Mouse (Mus musculus) intestine, embryonic 16.5 days (tissue): ENCODE measurements around the gene Vps26b. TPM values are rescaled to one million over a fixed set of nuclear protein-coding genes. Genes with fewer than 3 reads are reported as not detected.
A peak's percentile ranks its signal among the peaks of the same experiment; 100 is the strongest.

Experiments used
- ATAC-seq: fragments of 200-750 bp; cut with Nextera tagmentation; 2 replicates; pipeline ENCODE4 v1.8.0; 2017; ENCODE audit warnings: moderate TSS enrichment, moderate library complexity
- H3K27ac ChIP-seq: fragments of 300-500 bp; sonication (generic); 2 replicates; pipeline ENCODE4 v1.5.1; 2014; ENCODE audit warnings: mild to moderate bottlenecking, low read length
- H3K27me3 ChIP-seq: fragments of 300-500 bp; sonication (generic); replicated peaks from 2 replicates; pipeline ENCODE4 v1.6.1; 2014; ENCODE audit warnings: low read length, control low read depth, mixed read lengths; ENCODE audit not compliant: control insufficient read depth, insufficient read depth
- H3K36me3 ChIP-seq: fragments of 300-500 bp; sonication (generic); 2 replicates; pipeline ENCODE4 v1.6.1; 2014; ENCODE audit warnings: low read length, control low read depth; ENCODE audit not compliant: control insufficient read depth, insufficient read depth
- H3K4me1 ChIP-seq: fragments of 300-500 bp; sonication (generic); 2 replicates; pipeline ENCODE4 v1.6.1; 2014; ENCODE audit warnings: low read length, control low read depth, mixed read lengths; ENCODE audit not compliant: control insufficient read depth, insufficient read depth
- H3K4me2 ChIP-seq: fragments of 300-500 bp; sonication (generic); 2 replicates; pipeline ENCODE4 v1.6.1; 2014; ENCODE audit warnings: low read depth, low read length, control low read depth
- H3K4me3 ChIP-seq: fragments of 300-500 bp; sonication (generic); 2 replicates; pipeline ENCODE4 v1.5.1; 2014; ENCODE audit warnings: mild to moderate bottlenecking, low read length
- H3K9ac ChIP-seq: fragments of 300-500 bp; sonication (generic); 2 replicates; pipeline ENCODE4 v1.6.1; 2014; ENCODE audit warnings: low read depth, low read length
- H3K9me3 ChIP-seq: fragments of 300-500 bp; sonication (generic); 2 replicates; pipeline ENCODE4 v1.6.1; 2016; ENCODE audit warnings: low read length, control low read depth; ENCODE audit not compliant: control insufficient read depth
- WGBS: fragments of 180-500 bp; shearing (Covaris S2); extraction: QIAGEN DNeasy Blood & Tissue Kit; methylation state at CpG from one replicate; pipeline ENCODE4 v1.1.7; 2014; 5-methylcytosine and 5-hydroxymethylcytosine counted together
- polyA plus RNA-seq: library from polyadenylated mRNA; unstranded; fragments of >200 nt; fragmentation: Nextera tagmentation; extraction: Ambion mirVana; gene quantifications from 2 replicates; pipeline ENCODE4 v1.2.1, GENCODE M21; 2015

Gene Vps26b
- polyA plus RNA-seq, 1 experiment from 2014 or later = 26.7 TPM

- WGBS = 64% methylated on average over 1 of the region's 1 CpGs
- H3K27me3 ChIP-seq = no peaks in the 10 kb centered on the region
- ATAC-seq = no peak
- H3K27ac ChIP-seq = no peak overlapping the region
- no peak overlapping the region for H3K4me2 ChIP-seq
- no peaks in the 10 kb centered on the region for H3K9me3 ChIP-seq
- peaks cover 2% of the 10 kb centered on the region; the same call in 1 of the 2 replicates for H3K36me3 ChIP-seq
- H3K9ac ChIP-seq = no peak overlapping the region
- H3K4me3 ChIP-seq = no peak overlapping the region
- H3K4me1 ChIP-seq = peaks cover 27% of the 10 kb centered on the region
Observed at GRCm38 (mm10) chr9:27026708-27027107, 3.2 kb downstream of the Vps26b start.

DNA sequence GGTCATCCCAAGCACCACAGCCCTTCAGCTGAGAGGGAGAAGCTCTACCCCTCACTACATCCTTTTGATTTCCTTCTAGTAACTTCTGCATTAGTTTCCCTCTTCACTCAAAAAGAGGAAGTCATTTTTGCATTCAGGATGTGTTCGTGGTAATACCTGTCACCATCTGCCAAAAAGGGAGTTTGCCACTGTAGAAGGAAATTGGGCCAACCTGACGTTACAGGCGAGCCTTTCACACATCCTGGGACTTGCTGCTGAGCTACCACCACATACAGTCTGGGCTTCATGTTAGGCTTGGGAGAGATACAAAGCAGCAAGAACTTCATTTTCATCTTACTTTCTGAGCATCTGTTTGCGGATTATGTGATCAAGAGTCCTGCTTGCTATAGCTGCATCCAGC, 6.2 kb downstream of the Vps26b start:
- WGBS = 85% methylated on average over 4 of the region's 4 CpGs
- Histone ChIP-seq H3K4me2 (no peak overlapping the region), H3K4me1 (peaks cover 18% of the 10 kb centered on the region), H3K9ac (no peak overlapping the region), H3K9me3 (no peaks in the 10 kb centered on the region), H3K4me3 (no peak overlapping the region), H3K36me3 (peaks cover 6% of the 10 kb centered on the region; the same call in 1 of the 2 replicates), H3K27ac (no peak overlapping the region), H3K27me3 (no peaks in the 10 kb centered on the region)
- no peak for ATAC-seq

- peaks cover 22% of the 10 kb centered on the region for H3K36me3 ChIP-seq
- WGBS = 93% methylated on average over 10 of the region's 10 CpGs
Observed at GRCm38 (mm10) chr9:27018961-27019360, 10.9 kb downstream of the Vps26b start.

DNA sequence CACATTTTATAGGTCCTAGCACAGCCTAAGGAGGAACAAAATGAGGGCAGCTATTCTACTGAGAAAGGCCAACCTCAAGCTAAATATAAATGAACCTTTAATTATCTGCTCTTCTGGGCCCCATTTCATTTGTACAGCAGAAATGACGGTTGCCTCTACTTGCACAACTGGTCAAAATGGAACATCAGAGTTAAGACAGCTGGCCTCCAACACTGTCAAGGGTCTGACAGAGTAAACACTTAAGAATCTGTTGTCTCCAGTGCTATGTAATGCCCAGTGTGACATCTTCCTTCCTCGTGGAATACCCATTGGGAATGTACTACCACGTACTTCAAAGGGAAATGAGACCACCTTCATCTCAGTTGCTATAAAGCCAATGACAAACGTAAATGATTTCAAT, 18.3 kb downstream of the Vps26b start:
- no peak overlapping the region for H3K27ac ChIP-seq
- H3K4me2 ChIP-seq = no peak overlapping the region
- H3K27me3 ChIP-seq = no peaks in the 10 kb centered on the region
- WGBS = 85% methylated on average over 4 of the region's 4 CpGs
- no peak for ATAC-seq
- H3K4me3 ChIP-seq = no peak overlapping the region
- no peak overlapping the region for H3K9ac ChIP-seq
- peaks cover 33% of the 10 kb centered on the region for H3K36me3 ChIP-seq
- no peaks in the 10 kb centered on the region for H3K4me1 ChIP-seq
- no peaks in the 10 kb centered on the region for H3K9me3 ChIP-seq

More at GRCm38 (mm10) chr9:27018961-27019360, 10.9 kb downstream of the Vps26b start:
- Histone ChIP-seq H3K9me3 (no peaks in the 10 kb centered on the region), H3K27ac (no peak overlapping the region), H3K4me3 (no peak overlapping the region), H3K27me3 (no peaks in the 10 kb centered on the region), H3K9ac (no peak overlapping the region), H3K4me1 (no peaks in the 10 kb centered on the region), H3K4me2 (no peak overlapping the region)
- no peak for ATAC-seq

GRCm38 (mm10) chr9:27009231-27009630, 20.6 kb downstream of the Vps26b start:
- no peaks in the 10 kb centered on the region for H3K4me1 ChIP-seq

GRCm38 (mm10) chr9:27006866-27007265, 23.0 kb downstream of the Vps26b start:
- Histone ChIP-seq H3K4me3 (no peak overlapping the region), H3K9me3 (no peaks in the 10 kb centered on the region), H3K36me3 (peaks cover 21% of the 10 kb centered on the region), H3K9ac (no peak overlapping the region), H3K27ac (no peak overlapping the region), H3K27me3 (no peaks in the 10 kb centered on the region), H3K4me1 (no peaks in the 10 kb centered on the region), H3K4me2 (no peak overlapping the region)
- ATAC-seq = no peak
- 88% methylated on average over 5 of the region's 5 CpGs for WGBS

More at GRCm38 (mm10) chr9:27009231-27009630, 20.6 kb downstream of the Vps26b start:
- Histone ChIP-seq H3K4me3 (no peak overlapping the region), H3K27ac (no peak overlapping the region), H3K9ac (no peak overlapping the region), H3K9me3 (no peaks in the 10 kb centered on the region), H3K27me3 (no peaks in the 10 kb centered on the region), H3K36me3 (peaks cover 21% of the 10 kb centered on the region), H3K4me2 (no peak overlapping the region)
- ATAC-seq = no peak
- 81% methylated on average over 5 of the region's 5 CpGs for WGBS

DNA sequence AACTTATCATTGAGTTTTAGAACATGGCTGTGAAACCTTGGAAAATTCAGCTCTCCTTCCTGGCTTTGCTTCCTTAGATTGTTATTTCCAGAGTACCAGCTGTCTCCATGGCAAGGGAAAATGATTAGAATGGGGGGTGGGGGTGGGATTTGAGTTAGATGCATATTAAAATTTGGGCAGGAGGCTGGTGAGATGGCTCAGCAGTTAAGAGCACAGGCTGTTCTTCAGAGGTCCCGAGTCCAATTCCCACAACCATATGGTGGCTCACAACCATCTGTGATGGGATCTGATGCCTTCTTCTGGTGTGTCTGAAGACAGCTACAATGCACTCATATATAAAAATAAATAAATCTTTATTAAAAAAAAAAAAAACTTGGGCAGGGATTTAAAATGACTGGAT, 23.9 kb downstream of the Vps26b start:
- Histone ChIP-seq H3K27me3 (no peaks in the 10 kb centered on the region), H3K36me3 (peaks cover 21% of the 10 kb centered on the region), H3K27ac (no peak overlapping the region), H3K4me3 (no peak overlapping the region), H3K9ac (no peak overlapping the region), H3K9me3 (no peaks in the 10 kb centered on the region), H3K4me2 (no peak overlapping the region), H3K4me1 (peaks cover 4% of the 10 kb centered on the region; the same call in 1 of the 2 replicates)
- 87% methylated on average over 1 of the region's 1 CpGs for WGBS
- ATAC-seq = no peak

DNA sequence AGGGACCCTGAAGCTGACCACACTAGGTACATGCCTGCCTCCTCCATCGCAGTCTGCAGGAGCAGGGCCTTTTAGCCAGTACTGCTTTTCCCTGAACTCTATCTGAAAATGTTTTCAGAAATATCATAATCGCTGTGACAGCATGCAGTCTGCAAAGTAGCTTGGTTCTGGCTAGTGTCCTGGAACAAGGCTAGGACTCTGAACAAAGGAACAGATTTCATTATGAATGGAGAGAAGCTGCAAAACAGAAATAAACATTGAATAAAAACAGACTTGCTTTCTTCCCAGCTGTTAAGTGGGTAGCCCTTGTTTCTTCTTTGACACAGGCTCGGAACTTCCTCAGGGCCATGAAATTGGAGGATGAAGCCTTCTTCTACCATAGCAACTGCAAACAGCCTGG, 24.6 kb downstream of the Vps26b start:
- H3K9me3 ChIP-seq = no peaks in the 10 kb centered on the region
- 84% methylated on average over 3 of the region's 3 CpGs for WGBS
- H3K9ac ChIP-seq = no peak overlapping the region
- no peak overlapping the region for H3K27ac ChIP-seq
- H3K27me3 ChIP-seq = no peaks in the 10 kb centered on the region
- no peak overlapping the region for H3K4me3 ChIP-seq
- H3K36me3 ChIP-seq = peaks cover 17% of the 10 kb centered on the region
- peaks cover 10% of the 10 kb centered on the region for H3K4me1 ChIP-seq
- no peak overlapping the region for H3K4me2 ChIP-seq
- no peak for ATAC-seq

GRCm38 (mm10) chr9:26999461-27000395, 30.1 kb downstream of the Vps26b start, which contains the start of the genes Acad8 and Thyn1:
TSS of gene Acad8 (minus strand) at chr9:26999566.
TSS of gene Thyn1 (plus strand) at chr9:26999710.
- no peaks in the 10 kb centered on the region for H3K27me3 ChIP-seq
- H3K9ac ChIP-seq = peak within 1 kb of the TSS; percentile 82
- ATAC-seq = peak; percentile 99
- peak within 1 kb of the TSS; percentile 65 for H3K4me3 ChIP-seq
- under 1% methylated on average over 35 of the region's 35 CpGs for WGBS
- no peaks in the 10 kb centered on the region; the same call in 1 of the 2 replicates for H3K36me3 ChIP-seq
- H3K27ac ChIP-seq = 0 out of 2 replicates have a peak within 1 kb of the TSS, but pooled peaks have one; percentile 39
- peaks cover 16% of the 10 kb centered on the region for H3K4me1 ChIP-seq
- H3K4me2 ChIP-seq = peak within 1 kb of the TSS; percentile 74
- no peaks in the 10 kb centered on the region for H3K9me3 ChIP-seq
